Mouse (Mus musculus): ENCODE results near the gene Arx. TPM values are rescaled to one million over a fixed set of nuclear protein-coding genes. Genes with fewer than 3 reads are reported as not detected.

Arx gene
- polyA plus RNA-seq, 1 experiment = not detected

DNA sequence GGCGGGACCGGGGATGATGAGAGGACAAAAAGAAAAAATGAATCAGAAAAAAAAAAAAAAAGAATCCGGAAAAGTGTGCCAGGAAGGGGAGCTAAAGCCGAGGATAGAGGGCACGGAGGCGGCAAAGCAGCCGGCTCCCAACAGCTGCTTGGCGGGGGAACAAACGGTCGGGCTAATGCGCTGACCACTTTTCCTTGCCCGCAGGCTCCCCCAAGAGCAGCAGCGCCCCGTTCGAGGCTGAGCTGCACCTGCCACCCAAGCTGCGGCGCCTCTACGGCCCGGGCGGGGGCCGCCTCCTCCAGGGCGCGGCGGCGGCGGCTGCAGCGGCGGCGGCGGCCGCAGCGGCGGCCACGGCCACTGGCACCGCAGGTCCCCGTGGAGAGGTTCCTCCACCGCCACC, 2.1 kb downstream of the Arx start:
- no peaks in the 10 kb centered on the region for H3K36me3 ChIP-seq (ENCODE audit: control insufficient read depth, insufficient read depth, low read length)
- H3K4me3 ChIP-seq (ENCODE audit: extremely low read depth, insufficient read depth, insufficient read length) = peak overlapping the region; percentile 27; the same call in 1 of the 2 replicates
- TF ChIP-seq CTCF (IDR thresholded peaks at IDR 0.05; ENCODE audit: extremely low read depth, insufficient read depth, insufficient read length, insufficient replicate concordance) = no peak
- TF ChIP-seq POLR2A (IDR thresholded peaks at IDR 0.05; ENCODE audit: low read depth, low read length) = no peak
- peaks cover 5% of the 10 kb centered on the region for H3K4me1 ChIP-seq (ENCODE audit: control insufficient read depth, insufficient read depth, insufficient read length)
- DNase-seq (ENCODE audit: low read depth in 1 of 2, low spot score in 2 of 2) = no peak
- peaks cover 14% of the 10 kb centered on the region for H3K27me3 ChIP-seq (ENCODE audit: control insufficient read depth, insufficient read depth, low read length)
- WGBS = 28% methylated on average over 22 of the region's 37 CpGs
- no peak overlapping the region for H3K27ac ChIP-seq (ENCODE audit: insufficient read depth, low read length)

DNA sequence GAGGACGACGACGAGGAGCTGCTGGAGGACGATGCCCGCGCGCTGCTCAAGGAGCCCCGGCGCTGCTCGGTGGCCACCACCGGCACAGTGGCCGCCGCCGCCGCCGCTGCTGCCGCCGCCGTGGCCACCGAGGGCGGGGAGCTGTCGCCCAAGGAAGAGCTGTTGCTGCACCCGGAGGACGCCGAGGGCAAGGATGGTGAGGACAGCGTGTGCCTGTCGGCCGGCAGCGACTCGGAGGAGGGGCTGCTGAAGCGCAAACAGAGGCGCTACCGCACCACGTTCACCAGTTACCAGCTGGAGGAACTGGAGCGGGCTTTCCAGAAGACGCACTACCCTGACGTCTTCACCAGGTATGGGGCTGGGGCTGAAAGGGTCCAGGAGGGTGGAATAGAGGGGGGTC, 2.8 kb downstream of the Arx start:
- Histone ChIP-seq H3K27me3 (ENCODE audit: control insufficient read depth, insufficient read depth, low read length) (peaks cover 14% of the 10 kb centered on the region), H3K27ac (ENCODE audit: insufficient read depth, low read length) (no peak overlapping the region), H3K36me3 (ENCODE audit: control insufficient read depth, insufficient read depth, low read length) (no peaks in the 10 kb centered on the region), H3K4me1 (ENCODE audit: control insufficient read depth, insufficient read depth, insufficient read length) (peaks cover 5% of the 10 kb centered on the region), H3K4me3 (ENCODE audit: extremely low read depth, insufficient read depth, insufficient read length) (peak overlapping the region; percentile 27; the same call in 1 of the 2 replicates)
- no peak for TF ChIP-seq CTCF (IDR thresholded peaks at IDR 0.05; ENCODE audit: extremely low read depth, insufficient read depth, insufficient read length, insufficient replicate concordance)
- TF ChIP-seq POLR2A (IDR thresholded peaks at IDR 0.05; ENCODE audit: low read depth, low read length) = no peak
- no peak for DNase-seq (ENCODE audit: low read depth in 1 of 2, low spot score in 2 of 2)
- 22% methylated on average over 34 of the region's 37 CpGs for WGBS

GRCm38 (mm10) chrX:93289851-93290380, 3.7 kb downstream of the Arx start:
- Histone ChIP-seq H3K4me3 (ENCODE audit: extremely low read depth, insufficient read depth, insufficient read length) (no peak overlapping the region), H3K27me3 (ENCODE audit: control insufficient read depth, insufficient read depth, low read length) (peaks cover 17% of the 10 kb centered on the region), H3K27ac (ENCODE audit: insufficient read depth, low read length) (no peak overlapping the region), H3K4me1 (ENCODE audit: control insufficient read depth, insufficient read depth, insufficient read length) (peaks cover 6% of the 10 kb centered on the region), H3K36me3 (ENCODE audit: control insufficient read depth, insufficient read depth, low read length) (no peaks in the 10 kb centered on the region)
- TF ChIP-seq CTCF (IDR thresholded peaks at IDR 0.05; ENCODE audit: extremely low read depth, insufficient read depth, insufficient read length, insufficient replicate concordance) (no peak), POLR2A (IDR thresholded peaks at IDR 0.05; ENCODE audit: low read depth, low read length) (no peak)
- WGBS = 26% methylated on average over 12 of the region's 12 CpGs
- no peak for DNase-seq (ENCODE audit: low read depth in 1 of 2, low spot score in 2 of 2)

GRCm38 (mm10) chrX:93292031-93292430, 5.8 kb downstream of the Arx start:
- TF ChIP-seq CTCF (IDR thresholded peaks at IDR 0.05; ENCODE audit: extremely low read depth, insufficient read depth, insufficient read length, insufficient replicate concordance) (no peak), POLR2A (IDR thresholded peaks at IDR 0.05; ENCODE audit: low read depth, low read length) (no peak)
- WGBS = 30% methylated on average over 6 of the region's 6 CpGs
- H3K4me3 ChIP-seq (ENCODE audit: extremely low read depth, insufficient read depth, insufficient read length) = no peak overlapping the region
- H3K36me3 ChIP-seq (ENCODE audit: control insufficient read depth, insufficient read depth, low read length) = no peaks in the 10 kb centered on the region
- peaks cover 4% of the 10 kb centered on the region for H3K4me1 ChIP-seq (ENCODE audit: control insufficient read depth, insufficient read depth, insufficient read length)
- peaks cover 16% of the 10 kb centered on the region for H3K27me3 ChIP-seq (ENCODE audit: control insufficient read depth, insufficient read depth, low read length)
- no peak overlapping the region for H3K27ac ChIP-seq (ENCODE audit: insufficient read depth, low read length)
- no peak for DNase-seq (ENCODE audit: low read depth in 1 of 2, low spot score in 2 of 2)

GRCm38 (mm10) chrX:93294736-93295490, 8.7 kb downstream of the Arx start:
- Histone ChIP-seq H3K4me1 (ENCODE audit: control insufficient read depth, insufficient read depth, insufficient read length) (peaks cover 5% of the 10 kb centered on the region; the same call in 1 of the 2 replicates), H3K4me3 (ENCODE audit: extremely low read depth, insufficient read depth, insufficient read length) (no peak overlapping the region), H3K27ac (ENCODE audit: insufficient read depth, low read length) (no peak overlapping the region), H3K36me3 (ENCODE audit: control insufficient read depth, insufficient read depth, low read length) (no peaks in the 10 kb centered on the region), H3K27me3 (ENCODE audit: control insufficient read depth, insufficient read depth, low read length) (peaks cover 5% of the 10 kb centered on the region; the same call in 1 of the 2 replicates)
- TF ChIP-seq POLR2A (IDR thresholded peaks at IDR 0.05; ENCODE audit: low read depth, low read length) (no peak), CTCF (IDR thresholded peaks at IDR 0.05; ENCODE audit: extremely low read depth, insufficient read depth, insufficient read length, insufficient replicate concordance) (no peak)
- DNase-seq (ENCODE audit: low read depth in 1 of 2, low spot score in 2 of 2) = no peak
- WGBS = 23% methylated on average over 25 of the region's 25 CpGs

DNA sequence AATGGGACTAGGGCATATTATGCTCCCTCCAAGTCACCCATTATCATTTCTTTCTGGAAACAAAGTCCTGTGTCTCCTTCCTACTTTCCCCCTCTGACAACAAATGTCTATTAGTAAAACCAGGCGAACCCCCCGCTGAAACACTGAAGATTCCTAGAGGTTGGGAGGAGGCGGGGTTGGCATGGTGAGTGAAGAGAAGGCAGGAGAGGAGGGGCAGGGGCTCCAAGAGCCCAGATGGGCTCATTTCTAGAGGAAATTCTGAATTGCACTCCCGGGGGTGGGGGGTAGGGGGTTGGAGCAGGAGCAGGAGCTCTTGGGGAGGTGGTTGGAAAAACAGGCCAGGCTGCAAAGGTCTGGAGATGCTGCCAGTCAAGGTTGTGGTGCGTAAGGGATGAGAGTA, 9.6 kb downstream of the Arx start:
- H3K4me3 ChIP-seq (ENCODE audit: extremely low read depth, insufficient read depth, insufficient read length) = no peak overlapping the region
- DNase-seq (ENCODE audit: low read depth in 1 of 2, low spot score in 2 of 2) = no peak
- H3K36me3 ChIP-seq (ENCODE audit: control insufficient read depth, insufficient read depth, low read length) = no peaks in the 10 kb centered on the region
- H3K4me1 ChIP-seq (ENCODE audit: control insufficient read depth, insufficient read depth, insufficient read length) = peaks cover 5% of the 10 kb centered on the region; the same call in 1 of the 2 replicates
- H3K27ac ChIP-seq (ENCODE audit: insufficient read depth, low read length) = no peak overlapping the region
- peaks cover 5% of the 10 kb centered on the region; the same call in 1 of the 2 replicates for H3K27me3 ChIP-seq (ENCODE audit: control insufficient read depth, insufficient read depth, low read length)
- TF ChIP-seq POLR2A (IDR thresholded peaks at IDR 0.05; ENCODE audit: low read depth, low read length) (no peak), CTCF (IDR thresholded peaks at IDR 0.05; ENCODE audit: extremely low read depth, insufficient read depth, insufficient read length, insufficient replicate concordance) (no peak)
- WGBS = 31% methylated on average over 5 of the region's 5 CpGs

- 20% methylated on average over 40 of the region's 40 CpGs for WGBS
- Histone ChIP-seq H3K27ac (ENCODE audit: insufficient read depth, low read length) (no peak overlapping the region), H3K27me3 (ENCODE audit: control insufficient read depth, insufficient read depth, low read length) (peaks cover 5% of the 10 kb centered on the region; the same call in 1 of the 2 replicates), H3K4me3 (ENCODE audit: extremely low read depth, insufficient read depth, insufficient read length) (no peak overlapping the region; the same call in 1 of the 2 replicates), H3K4me1 (ENCODE audit: control insufficient read depth, insufficient read depth, insufficient read length) (peaks cover 5% of the 10 kb centered on the region; the same call in 1 of the 2 replicates), H3K36me3 (ENCODE audit: control insufficient read depth, insufficient read depth, low read length) (no peaks in the 10 kb centered on the region)
- TF ChIP-seq POLR2A (IDR thresholded peaks at IDR 0.05; ENCODE audit: low read depth, low read length) (no peak), CTCF (IDR thresholded peaks at IDR 0.05; ENCODE audit: extremely low read depth, insufficient read depth, insufficient read length, insufficient replicate concordance) (no peak)
- no peak for DNase-seq (ENCODE audit: low read depth in 1 of 2, low spot score in 2 of 2)
These were observed 10.8 kb downstream of the Arx start for GRCm38 (mm10) chrX:93297001-93297441.

All from spleen, adult 2 months (tissue).